Mouse (Mus musculus) heart, adult 2 months (tissue): ENCODE measurements around the gene Pmel. TPM values are rescaled to one million over a fixed set of nuclear protein-coding genes. Genes with fewer than 3 reads are reported as not detected.

Experiments
- DNase-seq, 2 experiments: peaks; one replicate each; pipeline ENCODE4 v3.0.0; 2021
- H3K27ac ChIP-seq: fragments of 200-600 bp; 2 replicates; pipeline ENCODE4 v1.8.1; 2022
- H3K27me3 ChIP-seq: fragments of 200-500 bp; 2 replicates; pipeline ENCODE4 v1.6.1; 2012; ENCODE audit warnings: mild to moderate bottlenecking, low read length, inconsistent platforms, mixed read lengths; ENCODE audit not compliant: control insufficient read depth, insufficient read depth
- H3K36me3 ChIP-seq: fragments of 200-500 bp; 2 replicates; pipeline ENCODE4 v1.6.1; 2012; ENCODE audit warnings: low read length, inconsistent platforms; ENCODE audit not compliant: control insufficient read depth, insufficient read depth
- H3K4me1 ChIP-seq: fragments of 200-500 bp; 2 replicates; pipeline ENCODE4 v1.6.1; 2011; ENCODE audit warnings: low read length; ENCODE audit not compliant: control insufficient read depth, insufficient read depth
- H3K4me3 ChIP-seq: fragments of 200-600 bp; 2 replicates; pipeline ENCODE4 v1.8.1; 2022
- H3K79me2 ChIP-seq: fragments of 200-500 bp; replicated peaks from 2 replicates; pipeline ENCODE4 v1.6.1; 2012; ENCODE audit warnings: mild to moderate bottlenecking, inconsistent platforms, low read length, moderate library complexity, mixed read lengths; ENCODE audit not compliant: control insufficient read depth, insufficient read depth
- H3K9ac ChIP-seq: fragments of 200-500 bp; 2 replicates; pipeline ENCODE4 v1.6.1; 2012; ENCODE audit warnings: low read depth, mild to moderate bottlenecking, control low read depth, inconsistent platforms, low read length, mixed read lengths
- CTCF ChIP-seq: fragments of 200-600 bp; IDR thresholded peaks from 2 replicates; pipeline ENCODE4 v1.8.1; 2022; ENCODE audit warnings: antibody characterized with exemption, mild to moderate bottlenecking, moderate library complexity
- EP300 ChIP-seq: fragments of 200-500 bp; IDR thresholded peaks from 2 replicates; pipeline ENCODE4 v1.6.1; 2011; ENCODE audit warnings: low read depth, low read length, control low read depth; ENCODE audit not compliant: insufficient read depth
- POLR2A ChIP-seq: fragments of 200-500 bp; IDR thresholded peaks from 2 replicates; pipeline ENCODE4 v1.6.1; 2011; ENCODE audit warnings: mild to moderate bottlenecking, low read depth, low read length, control low read depth; ENCODE audit not compliant: insufficient read depth
- WGBS: fragments of 180-500 bp; shearing (Covaris S2); methylation state at CpG from one replicate; pipeline ENCODE4 v1.1.7; 2018; 5-methylcytosine and 5-hydroxymethylcytosine counted together
- intact Hi-C: fragments of 180-260 bp; cut with DNase I; formaldehyde crosslinking; loops from one replicate; pipeline ENCODE4 v1.15.1; 2025
- polyA plus RNA-seq: library from polyadenylated mRNA; depleted of rRNA; stranded (reverse); fragments of >200 nt; gene quantifications from 2 replicates; pipeline ENCODE4 v1.2.3, GENCODE M21; 2012; rRNA removed
- total RNA-seq, 2 experiments: library from RNA; stranded (reverse); gene quantifications; 2 replicates each; pipeline ENCODE4 v1.2.3; 2021

Pmel gene
- total and polyA plus RNA-seq, 3 experiments = 0.43 to 0.66 (median 0.50) TPM

- Histone ChIP-seq H3K27ac (peak overlapping the region; percentile 90), H3K9ac (peak overlapping the region; percentile 70), H3K36me3 (no peaks in the 10 kb centered on the region), H3K4me1 (peaks cover 5% of the 10 kb centered on the region), H3K79me2 (peaks cover 2% of the 10 kb centered on the region; the same call in 1 of the 2 replicates), H3K4me3 (peak overlapping the region; percentile 83), H3K27me3 (no peaks in the 10 kb centered on the region)
- WGBS = under 1% methylated on average over 37 of the region's 37 CpGs
- intact Hi-C loops = loop anchor here (1.0 to 10.0 kb wide), 4 partner anchors 30 to 1684 kb away; partner anchors contain the start of genes Cdk4, March9 and Ormdl2
- TF ChIP-seq POLR2A (peak; percentile 63), EP300 (peak; percentile 60; the same call in 1 of the 2 replicates), CTCF (peak; percentile 53)
- peak; percentile 83 to 84 for DNase-seq
Measured at GRCm38 (mm10) chr10:128748252-128748864, 44.4 kb downstream of the Pmel start.

Other genes starting within 250 kb of the Pmel start
- gene Smarcc2, start 244.9 kb upstream of the Pmel start, total RNA-seq = 10 to 100 TPM; 75.5 to 77.6 TPM
- gene Smarcc2, start 244.9 kb upstream of the Pmel start, polyA plus RNA-seq = 49.1 and 61.1 TPM in 2 replicates
- gene Myl6, start 210.1 kb upstream of the Pmel start, total RNA-seq = 100 to 1,000 TPM; 242 to 302 TPM
- gene Myl6, start 210.1 kb upstream of the Pmel start, polyA plus RNA-seq = 379 and 468 TPM in 2 replicates
- gene Myl6b, start 205.5 kb upstream of the Pmel start, total RNA-seq = 1 to 10 TPM; 3.5 to 3.8 TPM
- gene Myl6b, start 205.5 kb upstream of the Pmel start, polyA plus RNA-seq = 2.9 and 4.1 TPM in 2 replicates
- 10 to 100 TPM; 16.4 to 17.9 TPM for gene Esyt1, start 178.3 kb upstream of the Pmel start, total RNA-seq
- gene Esyt1, start 178.3 kb upstream of the Pmel start, polyA plus RNA-seq = 23.6 and 24.7 TPM in 2 replicates
- gene Zc3h10, start 156.4 kb upstream of the Pmel start, total RNA-seq = 1 to 10 TPM; 7.5 to 7.6 TPM
- gene Zc3h10, start 156.4 kb upstream of the Pmel start, polyA plus RNA-seq = 6.6 and 6.8 TPM in 2 replicates
- gene Rpl41, start 154.9 kb upstream of the Pmel start, total RNA-seq = 1,000 to 10,000 TPM; 1,453 to 1,598 TPM
- 853 and 867 TPM in 2 replicates for gene Rpl41, start 154.9 kb upstream of the Pmel start, polyA plus RNA-seq
- 10 to 100 TPM; 39.4 to 44.2 TPM for gene Pa2g4, start 138.2 kb upstream of the Pmel start, total RNA-seq
- gene Pa2g4, start 138.2 kb upstream of the Pmel start, polyA plus RNA-seq = 19.5 and 35.6 TPM in 2 replicates
- 1 to 10 TPM; 6.3 to 8.2 TPM for gene Erbb3, start 114.5 kb upstream of the Pmel start, total RNA-seq
- 5.5 and 7.7 TPM in 2 replicates for gene Erbb3, start 114.5 kb upstream of the Pmel start, polyA plus RNA-seq
- gene Rps26, start 77.4 kb upstream of the Pmel start, total RNA-seq = 100 to 1,000 TPM; 229 to 279 TPM
- gene Rps26, start 77.4 kb upstream of the Pmel start, polyA plus RNA-seq = 315 and 337 TPM in 2 replicates
- 1 to 10 TPM in 1 of 2 experiments, under 1 TPM in 1; 0.97 to 1.8 TPM for gene Ikzf4, start 58.2 kb upstream of the Pmel start, total RNA-seq
- 0.88 TPM in 2 replicates for gene Ikzf4, start 58.2 kb upstream of the Pmel start, polyA plus RNA-seq
- gene Suox, start 30.1 kb upstream of the Pmel start, total RNA-seq = 10 to 100 TPM; 25.6 to 26.6 TPM
- 21.8 and 37.9 TPM in 2 replicates for gene Suox, start 30.1 kb upstream of the Pmel start, polyA plus RNA-seq
- gene Rab5b, start 7.9 kb upstream of the Pmel start, total RNA-seq = 10 to 100 TPM; 72.8 to 80.0 TPM
- gene Rab5b, start 7.9 kb upstream of the Pmel start, polyA plus RNA-seq = 68.9 and 111 TPM in 2 replicates
- gene Cdk2, start 836 bp downstream of the Pmel start, total RNA-seq = 10 to 100 TPM in 1 of 2 experiments, 1 to 10 TPM in 1; 8.5 to 10.9 TPM
- gene Cdk2, start 836 bp downstream of the Pmel start, polyA plus RNA-seq = 10.0 and 17.5 TPM in 2 replicates
- gene Dgka, start 40.7 kb downstream of the Pmel start, total RNA-seq = 10 to 100 TPM; 11.2 to 12.6 TPM
- gene Dgka, start 40.7 kb downstream of the Pmel start, polyA plus RNA-seq = 17.5 and 20.3 TPM in 2 replicates
- gene Pym1, start 43.7 kb downstream of the Pmel start, total RNA-seq = 1 to 10 TPM; 8.6 to 9.4 TPM
- gene Pym1, start 43.7 kb downstream of the Pmel start, polyA plus RNA-seq = 7.9 and 10.8 TPM in 2 replicates
- 1 to 10 TPM; 2.8 to 4.4 TPM for gene Mmp19, start 86.7 kb downstream of the Pmel start, total RNA-seq
- 3.1 and 4.4 TPM in 2 replicates for gene Mmp19, start 86.7 kb downstream of the Pmel start, polyA plus RNA-seq
- 10 to 100 TPM; 34.1 to 36.4 TPM for gene Dnajc14, start 99.9 kb downstream of the Pmel start, total RNA-seq
- 8.4 and 11.3 TPM in 2 replicates for gene Dnajc14, start 99.9 kb downstream of the Pmel start, polyA plus RNA-seq
- gene Tmem198b, start 100.2 kb downstream of the Pmel start, total RNA-seq = 1 to 10 TPM; 4.7 to 5.4 TPM
- gene Tmem198b, start 100.2 kb downstream of the Pmel start, polyA plus RNA-seq = 11.2 and 11.9 TPM in 2 replicates
- gene Sarnp, start 113.1 kb downstream of the Pmel start, total RNA-seq = 10 to 100 TPM; 37.2 to 43.4 TPM
- gene Sarnp, start 113.1 kb downstream of the Pmel start, polyA plus RNA-seq = 14.3 and 25.5 TPM in 2 replicates
- gene Ormdl2, start 117.5 kb downstream of the Pmel start, total RNA-seq = 1 to 10 TPM; 7.8 to 8.1 TPM
- gene Ormdl2, start 117.5 kb downstream of the Pmel start, polyA plus RNA-seq = 15.3 and 23.3 TPM in 2 replicates
- gene Gdf11, start 187.5 kb downstream of the Pmel start, total RNA-seq = 1 to 10 TPM; 2.0 to 2.5 TPM
- gene Gdf11, start 187.5 kb downstream of the Pmel start, polyA plus RNA-seq = 0.78 and 1.1 TPM in 2 replicates
- gene Cd63, start 196.8 kb downstream of the Pmel start, total RNA-seq = 100 to 1,000 TPM; 132 to 156 TPM
- gene Cd63, start 196.8 kb downstream of the Pmel start, polyA plus RNA-seq = 83.2 and 101 TPM in 2 replicates
- 1 to 10 TPM; 5.2 to 5.9 TPM for gene Rdh5, start 218.7 kb downstream of the Pmel start, total RNA-seq
- 19.4 and 24.9 TPM in 2 replicates for gene Rdh5, start 218.7 kb downstream of the Pmel start, polyA plus RNA-seq
- 100 to 1,000 TPM; 181 to 201 TPM for gene Bloc1s1, start 219.8 kb downstream of the Pmel start, total RNA-seq
- gene Bloc1s1, start 219.8 kb downstream of the Pmel start, polyA plus RNA-seq = 229 and 234 TPM in 2 replicates
- gene Itga7, start 229.6 kb downstream of the Pmel start, total RNA-seq = 100 to 1,000 TPM; 140 to 155 TPM
- 151 and 206 TPM in 2 replicates for gene Itga7, start 229.6 kb downstream of the Pmel start, polyA plus RNA-seq